Mouse (Mus musculus): ENCODE measurements around the gene Zfp709.
"Not testable (repeated sequence)": the region's sequence is repeated elsewhere in the genome, so short reads cannot be mapped to it uniquely, and the experiment has no call there.

GRCm38 (mm10) chr8:71862038-71862437, 19.8 kb upstream of the Zfp709 start:
- not testable (repeated sequence) for TF ChIP-seq GATA1 (IDR thresholded peaks at IDR 0.05; ENCODE audit: borderline replicate concordance, low read length); FLI1 (IDR thresholded peaks at IDR 0.05; ENCODE audit: low read length)
